Mouse (Mus musculus) cerebellum, adult 2 months (tissue): ENCODE data around the gene Elk3. TPM values are rescaled to one million over a fixed set of nuclear protein-coding genes. Genes with fewer than 3 reads are reported as not detected.
A peak's percentile ranks its signal among the peaks of the same experiment; 100 is the strongest.

Source experiments
- DNase-seq, 2 experiments: peaks; one replicate each; pipeline ENCODE4 v3.0.0; 2021
- H3K27ac ChIP-seq: fragments of 200-500 bp; 2 replicates; pipeline ENCODE4 v1.5.1; 2012; ENCODE audit warnings: low read length, control low read depth, inconsistent platforms; ENCODE audit not compliant: insufficient read depth
- H3K27me3 ChIP-seq: fragments of 200-500 bp; 2 replicates; pipeline ENCODE4 v1.6.1; 2012; ENCODE audit warnings: inconsistent platforms, mild to moderate bottlenecking, low read length, moderate library complexity; ENCODE audit not compliant: control insufficient read depth, insufficient read depth
- H3K4me1 ChIP-seq: fragments of 200-500 bp; 2 replicates; pipeline ENCODE4 v1.6.1; 2011; ENCODE audit warnings: low read length; ENCODE audit not compliant: control insufficient read depth, insufficient read depth
- H3K4me3 ChIP-seq: fragments of 200-500 bp; replicated peaks from 2 replicates; pipeline ENCODE3; 2011; ENCODE audit warnings: mild to moderate bottlenecking, low read depth, low read length, control low read depth; ENCODE audit not compliant: insufficient read depth
- CTCF ChIP-seq: fragments of 200-500 bp; IDR thresholded peaks from 2 replicates; pipeline ENCODE4 v1.5.1; 2011; ENCODE audit warnings: low read depth, mild to moderate bottlenecking, control low read depth, low read length, moderate library complexity, borderline replicate concordance; ENCODE audit not compliant: insufficient read depth
- POLR2A ChIP-seq: fragments of 200-500 bp; IDR thresholded peaks from 2 replicates; pipeline ENCODE4 v1.6.1; 2011; ENCODE audit warnings: low read length, control low read depth, borderline replicate concordance; ENCODE audit not compliant: insufficient read depth
- WGBS: fragments of 180-500 bp; shearing (Covaris S2); methylation state at CpG from one replicate; pipeline ENCODE4 v1.1.7; 2018; 5-methylcytosine and 5-hydroxymethylcytosine counted together
- polyA plus RNA-seq: library from polyadenylated mRNA; depleted of rRNA; stranded (reverse); fragments of >200 nt; gene quantifications from 2 replicates; pipeline ENCODE4 v1.2.3, GENCODE M21; 2012

Elk3 gene
- polyA plus RNA-seq, 1 experiment, result 5.9 TPM

DNA sequence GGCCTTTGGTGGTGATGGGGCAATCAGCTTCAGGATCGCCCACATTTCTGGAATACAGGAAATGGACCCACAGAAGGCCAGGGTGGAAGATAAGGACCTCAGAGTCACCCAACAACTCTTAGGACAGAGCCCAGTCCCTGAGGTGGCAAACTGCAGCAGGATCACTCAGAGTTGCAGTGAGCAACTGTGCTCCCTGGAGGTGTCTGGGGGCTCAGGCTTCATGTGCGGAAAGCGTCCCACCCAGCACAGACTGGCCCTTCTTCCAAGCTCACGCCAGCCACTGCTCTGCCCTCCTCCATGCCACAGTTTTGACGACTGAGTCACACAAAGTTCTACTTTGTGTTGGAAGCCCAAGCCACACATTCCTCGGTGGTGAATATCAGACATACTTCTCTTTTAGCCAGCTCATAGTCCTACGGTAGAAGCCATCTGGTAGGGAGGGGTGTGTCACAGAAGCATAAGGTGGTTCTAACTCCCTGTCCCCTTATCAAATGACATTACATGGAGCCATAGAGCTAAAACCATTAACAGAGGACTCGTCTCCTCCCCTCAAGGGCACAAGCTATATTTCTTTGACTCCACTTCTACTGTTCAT is 23.3 kb downstream of the Elk3 start:
- DNase-seq, result no peak
- H3K4me1 ChIP-seq, result peaks cover 3% of the 10 kb centered on the region; the same call in 1 of the 2 replicates
- H3K27me3 ChIP-seq, result no peaks in the 10 kb centered on the region
- no peak for TF ChIP-seq CTCF
- TF ChIP-seq POLR2A, result no peak
- H3K4me3 ChIP-seq, result no peak overlapping the region
- WGBS, result 89% methylated on average over 8 of the region's 8 CpGs
- H3K27ac ChIP-seq, result no peak overlapping the region

- Histone ChIP-seq H3K4me3 (no peak overlapping the region), H3K4me1 (peaks cover 14% of the 10 kb centered on the region), H3K27ac (no peak overlapping the region), H3K27me3 (no peaks in the 10 kb centered on the region)
- no peak for DNase-seq
- WGBS, result 97% methylated on average over 5 of the region's 5 CpGs
- TF ChIP-seq CTCF (no peak), POLR2A (no peak)
Measured at GRCm38 (mm10) chr10:93285489-93285888, 25.4 kb downstream of the Elk3 start.

GRCm38 (mm10) chr10:93283258-93283657 is 27.7 kb downstream of the Elk3 start:
- H3K27me3 ChIP-seq, result no peaks in the 10 kb centered on the region
- no peak for DNase-seq
- TF ChIP-seq POLR2A, result no peak
- peak; percentile 37; the same call in 1 of the 2 replicates for TF ChIP-seq CTCF
- no peak overlapping the region for H3K4me3 ChIP-seq
- no peak overlapping the region for H3K27ac ChIP-seq
- H3K4me1 ChIP-seq, result peaks cover 17% of the 10 kb centered on the region
- WGBS, result 77% methylated on average over 4 of the region's 4 CpGs

DNA sequence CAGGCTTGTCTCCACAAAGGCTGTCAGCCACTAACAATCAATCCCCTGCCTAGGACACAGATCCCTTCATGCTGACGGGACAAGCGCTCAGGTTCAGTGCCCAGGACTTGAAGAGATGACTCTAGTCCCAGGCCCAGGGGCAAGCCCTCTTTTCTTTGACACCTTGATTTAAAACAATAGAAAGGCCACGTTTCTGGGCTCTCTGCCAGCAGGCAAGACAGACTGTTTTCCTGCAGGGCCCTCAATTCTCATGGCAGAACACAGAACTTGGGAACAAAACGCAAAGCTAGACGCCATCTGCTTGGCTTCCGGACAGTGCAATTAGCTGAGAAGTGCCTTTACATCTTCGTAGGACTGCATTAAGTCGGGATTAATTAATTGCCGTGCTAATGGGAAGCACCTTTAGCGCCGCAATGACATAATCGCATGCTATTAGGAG is 28.4 kb downstream of the Elk3 start:
- H3K27ac ChIP-seq, result peak overlapping the region; percentile 43; the same call in 1 of the 2 replicates
- H3K4me1 ChIP-seq, result peaks cover 17% of the 10 kb centered on the region
- 24% methylated on average over 12 of the region's 12 CpGs for WGBS
- TF ChIP-seq CTCF, result no peak
- TF ChIP-seq POLR2A, result no peak
- no peak overlapping the region for H3K4me3 ChIP-seq
- peak; percentile 72 to 77 for DNase-seq
- no peaks in the 10 kb centered on the region for H3K27me3 ChIP-seq

DNA sequence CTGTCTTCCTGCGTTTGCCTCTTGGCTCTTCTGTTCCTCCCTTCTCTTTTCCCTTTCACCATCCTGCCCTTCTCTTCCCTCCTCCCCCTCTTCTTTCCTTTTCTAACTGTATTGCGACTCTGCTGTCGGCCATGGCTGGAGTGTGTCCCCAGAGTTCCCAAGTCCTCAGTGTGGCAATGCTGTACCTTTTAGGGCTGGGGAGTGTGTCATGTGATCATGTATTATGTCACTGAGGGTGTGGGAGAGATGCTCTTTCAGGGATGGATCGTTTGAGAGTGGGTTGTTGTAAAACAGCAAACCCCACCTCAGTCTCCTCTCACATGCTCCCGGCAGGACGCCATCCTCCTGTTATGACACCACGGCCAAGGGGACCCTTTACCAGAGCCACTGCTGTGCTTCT is 29.8 kb downstream of the Elk3 start:
- TF ChIP-seq CTCF, result no peak
- TF ChIP-seq POLR2A, result no peak
- Histone ChIP-seq H3K4me3 (no peak overlapping the region), H3K27me3 (no peaks in the 10 kb centered on the region), H3K27ac (peak overlapping the region; percentile 41), H3K4me1 (peaks cover 25% of the 10 kb centered on the region)
- DNase-seq, result no peak
- WGBS, result 54% methylated on average over 7 of the region's 7 CpGs

- no peak for DNase-seq
- H3K27ac ChIP-seq, result peak overlapping the region; percentile 41
- H3K4me1 ChIP-seq, result peaks cover 25% of the 10 kb centered on the region
- H3K4me3 ChIP-seq, result peak overlapping the region; percentile 6
- 34% methylated on average over 12 of the region's 12 CpGs for WGBS
- no peak for TF ChIP-seq CTCF
- no peak for TF ChIP-seq POLR2A
- H3K27me3 ChIP-seq, result no peaks in the 10 kb centered on the region
Measured at GRCm38 (mm10) chr10:93280586-93280985, 30.3 kb downstream of the Elk3 start.

DNA sequence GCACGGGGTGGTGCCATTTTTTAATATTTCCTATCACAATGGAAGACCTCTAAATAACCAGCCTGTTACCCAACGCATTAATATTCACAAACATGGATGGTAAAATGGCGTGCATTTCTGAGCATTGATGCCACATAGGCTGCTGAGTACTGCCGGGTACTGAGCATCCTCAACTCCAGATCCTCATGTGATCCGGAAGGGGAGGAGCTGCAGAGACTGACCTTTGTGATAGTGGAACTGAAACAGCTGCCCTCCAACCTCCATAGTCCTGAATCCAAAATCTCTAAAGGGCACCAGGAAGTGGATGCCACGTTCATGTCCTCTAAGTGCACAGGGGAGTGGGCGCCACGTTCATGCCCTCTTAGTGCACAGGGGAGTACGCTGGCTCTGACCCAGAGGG is 31.9 kb downstream of the Elk3 start:
- WGBS, result 89% methylated on average over 9 of the region's 9 CpGs
- Histone ChIP-seq H3K4me1 (peaks cover 40% of the 10 kb centered on the region), H3K27me3 (no peaks in the 10 kb centered on the region), H3K27ac (no peak overlapping the region), H3K4me3 (no peak overlapping the region)
- TF ChIP-seq CTCF, result no peak
- TF ChIP-seq POLR2A, result no peak
- no peak for DNase-seq

DNA sequence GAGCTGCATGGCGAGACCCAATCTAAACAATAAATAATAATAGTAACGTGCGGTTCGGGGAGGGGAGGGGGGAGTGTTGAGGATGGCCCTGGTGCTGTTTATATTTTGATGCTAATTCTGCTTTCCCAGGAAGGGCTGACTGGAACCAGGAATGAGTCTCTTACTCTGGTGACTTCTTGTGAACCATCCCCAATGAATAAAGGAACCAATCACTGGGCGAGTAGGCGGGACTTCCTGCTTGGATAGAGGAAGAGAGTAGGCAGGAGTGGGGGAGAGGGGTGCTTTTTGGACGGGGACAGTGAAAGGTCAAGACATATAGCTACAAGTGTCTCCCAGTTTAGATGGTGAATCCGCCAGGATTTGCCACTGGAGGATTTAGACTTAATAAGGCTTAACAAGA is 32.6 kb downstream of the Elk3 start:
- 92% methylated on average over 8 of the region's 8 CpGs for WGBS
- no peak for DNase-seq

More for the DNA sequence above, 32.6 kb downstream of the Elk3 start:
- no peaks in the 10 kb centered on the region for H3K27me3 ChIP-seq
- no peak for TF ChIP-seq POLR2A
- TF ChIP-seq CTCF, result no peak
- H3K4me3 ChIP-seq, result no peak overlapping the region
- H3K27ac ChIP-seq, result no peak overlapping the region
- H3K4me1 ChIP-seq, result peaks cover 43% of the 10 kb centered on the region
